Mouse (Mus musculus) stomach, embryonic 16.5 days (tissue): ENCODE measurements around the gene Vangl1. TPM values are rescaled to one million over a fixed set of nuclear protein-coding genes. Genes with fewer than 3 reads are reported as not detected.
A peak's percentile ranks its signal among the peaks of the same experiment; 100 is the strongest.

Experiments used
- ATAC-seq: fragments of 200-750 bp; cut with Nextera tagmentation; 2 replicates; pipeline ENCODE4 v1.8.0; 2017; ENCODE audit warnings: moderate number of reproducible peaks, moderate TSS enrichment; ENCODE audit not compliant: insufficient read depth, low FRiP score
- H3K27ac ChIP-seq: fragments of 300-500 bp; sonication (generic); 2 replicates; pipeline ENCODE4 v1.5.1; 2014; ENCODE audit warnings: low read length
- H3K27me3 ChIP-seq: fragments of 300-500 bp; sonication (generic); 2 replicates; pipeline ENCODE4 v1.6.1; 2014; ENCODE audit warnings: low read length, control low read depth, mixed read lengths; ENCODE audit not compliant: control insufficient read depth, insufficient read depth
- H3K36me3 ChIP-seq: fragments of 300-500 bp; sonication (generic); 2 replicates; pipeline ENCODE4 v1.6.1; 2014; ENCODE audit warnings: low read length; ENCODE audit not compliant: control insufficient read depth, insufficient read depth
- H3K4me1 ChIP-seq: fragments of 300-500 bp; sonication (generic); 2 replicates; pipeline ENCODE4 v1.6.1; 2014; ENCODE audit warnings: low read length, control low read depth, mixed read lengths; ENCODE audit not compliant: control insufficient read depth, insufficient read depth
- H3K4me2 ChIP-seq: fragments of 300-500 bp; sonication (generic); 2 replicates; pipeline ENCODE4 v1.6.1; 2014; ENCODE audit warnings: low read depth, low read length, mixed read lengths
- H3K4me3 ChIP-seq: fragments of 300-500 bp; sonication (generic); replicated peaks from 2 replicates; pipeline ENCODE4 v1.5.1; 2014; ENCODE audit warnings: mild to moderate bottlenecking, low read length
- H3K9ac ChIP-seq: fragments of 300-500 bp; sonication (generic); 2 replicates; pipeline ENCODE4 v1.6.1; 2014; ENCODE audit warnings: low read length
- H3K9me3 ChIP-seq: fragments of 300-500 bp; sonication (generic); replicated peaks from 2 replicates; pipeline ENCODE4 v1.6.1; 2016; ENCODE audit warnings: low read length, control low read depth; ENCODE audit not compliant: control insufficient read depth
- WGBS: fragments of 180-500 bp; shearing (Covaris S2); extraction: QIAGEN DNeasy Blood & Tissue Kit; methylation state at CpG from one replicate; pipeline ENCODE4 v1.1.7; 2014; 5-methylcytosine and 5-hydroxymethylcytosine counted together
- polyA plus RNA-seq: library from polyadenylated mRNA; unstranded; fragments of >200 nt; fragmentation: Nextera tagmentation; extraction: Ambion mirVana; gene quantifications from 2 replicates; pipeline ENCODE4 v1.2.1, GENCODE M21; 2015

The Vangl1 gene
- polyA plus RNA-seq, 1 experiment from 2014 or later, result 30.7 TPM

DNA sequence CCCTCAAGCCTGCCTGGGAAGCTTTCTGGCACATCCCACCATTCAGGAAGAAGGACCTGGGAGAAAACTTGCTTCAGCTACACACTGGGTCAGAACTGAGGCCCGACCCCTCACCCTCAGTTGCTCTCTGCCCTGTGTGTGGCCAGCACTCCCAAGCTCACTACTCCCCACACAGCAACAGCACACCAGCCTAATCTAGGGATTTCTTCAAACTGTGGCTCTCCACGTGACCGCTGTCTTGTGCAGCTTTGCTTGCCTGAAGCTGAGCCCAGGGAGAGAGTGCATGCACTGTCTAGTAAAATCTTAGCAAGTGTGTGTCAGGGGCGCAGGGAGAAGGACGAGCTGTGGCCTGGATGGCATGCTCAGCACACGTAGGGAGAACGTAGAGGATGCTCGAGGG is 18.3 kb upstream of the Vangl1 start:
- H3K36me3 ChIP-seq, result no peaks in the 10 kb centered on the region
- no peak overlapping the region for H3K4me3 ChIP-seq
- H3K9me3 ChIP-seq, result 0 out of 2 replicates have a peak, but pooled peaks cover 1% of the 10 kb centered on the region
- no peak overlapping the region for H3K9ac ChIP-seq
- H3K4me1 ChIP-seq, result no peaks in the 10 kb centered on the region
- ATAC-seq, result no peak
- no peaks in the 10 kb centered on the region for H3K27me3 ChIP-seq
- 89% methylated on average over 8 of the region's 8 CpGs for WGBS
- H3K27ac ChIP-seq, result no peak overlapping the region
- H3K4me2 ChIP-seq, result no peak overlapping the region

DNA sequence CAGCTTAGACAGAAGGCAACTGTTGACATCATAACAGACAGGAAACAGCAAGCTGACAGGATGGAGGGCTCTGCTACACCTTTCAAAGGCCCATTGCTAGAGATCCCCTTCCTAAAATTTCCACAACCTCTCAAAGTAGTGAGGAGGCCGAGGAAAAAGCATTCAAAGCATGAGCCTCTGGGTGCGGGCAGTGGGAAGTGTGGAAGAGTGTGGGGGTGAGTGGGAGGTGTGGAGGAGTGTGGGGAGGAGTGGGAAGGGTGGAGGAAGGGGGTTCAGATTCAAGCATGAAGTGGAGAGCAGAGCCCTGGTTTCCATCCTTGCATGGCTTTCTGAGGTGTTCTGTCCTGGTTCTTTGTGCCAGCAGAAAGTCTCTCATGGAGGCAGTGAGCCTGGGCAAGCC is 13.8 kb upstream of the Vangl1 start:
- WGBS, result 79% methylated on average over 2 of the region's 2 CpGs
- H3K9ac ChIP-seq, result no peak overlapping the region
- ATAC-seq, result no peak
- H3K36me3 ChIP-seq, result no peaks in the 10 kb centered on the region
- H3K4me2 ChIP-seq, result no peak overlapping the region
- no peaks in the 10 kb centered on the region for H3K9me3 ChIP-seq
- no peak overlapping the region for H3K4me3 ChIP-seq
- H3K27me3 ChIP-seq, result no peaks in the 10 kb centered on the region
- no peaks in the 10 kb centered on the region for H3K4me1 ChIP-seq
- H3K27ac ChIP-seq, result no peak overlapping the region

DNA sequence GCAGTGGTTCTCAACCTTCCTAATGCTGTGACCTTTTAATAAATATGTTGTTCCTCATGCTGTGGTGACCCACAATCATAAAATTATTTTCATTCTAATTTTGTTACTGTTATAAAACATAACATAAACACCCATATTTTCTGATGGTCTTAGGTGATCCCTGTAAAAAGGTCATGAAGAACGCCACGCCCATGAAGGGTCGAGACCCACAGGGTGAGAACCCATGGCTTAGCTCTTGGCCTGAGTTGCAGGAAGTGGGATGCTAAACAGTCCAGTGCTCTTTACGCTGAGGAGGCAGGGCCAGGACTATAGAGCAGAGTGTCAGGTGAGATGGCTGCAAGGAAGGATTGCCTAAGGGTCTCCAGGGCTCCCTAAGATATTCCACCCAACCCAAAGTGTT is 10.2 kb upstream of the Vangl1 start:
- no peaks in the 10 kb centered on the region for H3K36me3 ChIP-seq
- no peaks in the 10 kb centered on the region for H3K27me3 ChIP-seq
- ATAC-seq, result no peak
- no peaks in the 10 kb centered on the region for H3K4me1 ChIP-seq
- WGBS, result 81% methylated on average over 4 of the region's 4 CpGs
- no peak overlapping the region for H3K4me2 ChIP-seq
- no peaks in the 10 kb centered on the region for H3K9me3 ChIP-seq
- H3K9ac ChIP-seq, result no peak overlapping the region
- no peak overlapping the region for H3K4me3 ChIP-seq
- no peak overlapping the region for H3K27ac ChIP-seq

DNA sequence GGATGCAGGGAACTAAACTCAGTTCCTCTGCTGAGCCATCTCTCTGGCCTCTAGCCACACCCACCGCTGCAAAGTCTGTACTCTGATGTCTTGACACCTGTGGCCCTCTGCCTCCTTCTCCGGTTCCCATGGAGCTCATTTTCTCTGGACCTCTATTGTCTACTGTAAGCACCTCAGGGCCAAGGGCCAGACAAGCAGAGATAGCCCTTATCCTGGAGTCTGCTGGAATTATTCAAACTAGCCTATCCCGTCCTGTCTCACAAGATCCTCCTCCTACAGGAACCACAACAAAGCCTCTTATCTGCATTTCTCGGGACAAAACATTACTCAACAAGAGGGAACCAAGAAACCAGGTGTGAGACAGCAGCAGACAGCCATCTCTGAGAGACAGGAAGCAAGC is 9.8 kb upstream of the Vangl1 start:
- no peak for ATAC-seq
- no peaks in the 10 kb centered on the region for H3K27me3 ChIP-seq
- no peaks in the 10 kb centered on the region for H3K4me1 ChIP-seq
- no peak overlapping the region for H3K4me3 ChIP-seq
- 40% methylated on average over 4 of the region's 4 CpGs for WGBS
- H3K9me3 ChIP-seq, result no peaks in the 10 kb centered on the region
- H3K4me2 ChIP-seq, result no peak overlapping the region
- no peaks in the 10 kb centered on the region for H3K36me3 ChIP-seq
- no peak overlapping the region for H3K27ac ChIP-seq
- H3K9ac ChIP-seq, result no peak overlapping the region

DNA sequence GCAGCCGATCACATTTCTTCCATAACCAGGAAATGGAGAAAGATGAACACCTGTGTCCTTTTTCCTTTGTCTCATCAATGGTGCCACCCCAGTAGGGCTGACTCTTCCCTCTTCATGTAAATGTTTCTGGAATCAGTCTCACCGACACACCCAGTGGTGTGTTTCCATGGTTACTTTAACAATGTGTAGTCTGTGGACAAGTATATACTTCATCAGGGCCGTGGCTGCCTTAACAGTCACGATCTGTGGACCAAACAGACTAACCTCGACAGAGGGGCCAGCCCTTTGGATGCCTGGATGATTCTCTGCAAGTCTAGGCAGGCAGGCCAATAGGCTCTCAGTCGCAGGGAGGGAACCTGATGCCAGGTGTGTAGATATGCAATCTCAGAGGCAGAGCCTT is 8.4 kb upstream of the Vangl1 start:
- Histone ChIP-seq H3K4me1 (no peaks in the 10 kb centered on the region), H3K27ac (no peak overlapping the region), H3K4me3 (no peak overlapping the region), H3K9ac (no peak overlapping the region), H3K4me2 (no peak overlapping the region), H3K9me3 (no peaks in the 10 kb centered on the region), H3K27me3 (no peaks in the 10 kb centered on the region), H3K36me3 (no peaks in the 10 kb centered on the region)
- ATAC-seq, result peak; percentile 58; the same call in 1 of the 2 replicates
- 52% methylated on average over 6 of the region's 6 CpGs for WGBS

DNA sequence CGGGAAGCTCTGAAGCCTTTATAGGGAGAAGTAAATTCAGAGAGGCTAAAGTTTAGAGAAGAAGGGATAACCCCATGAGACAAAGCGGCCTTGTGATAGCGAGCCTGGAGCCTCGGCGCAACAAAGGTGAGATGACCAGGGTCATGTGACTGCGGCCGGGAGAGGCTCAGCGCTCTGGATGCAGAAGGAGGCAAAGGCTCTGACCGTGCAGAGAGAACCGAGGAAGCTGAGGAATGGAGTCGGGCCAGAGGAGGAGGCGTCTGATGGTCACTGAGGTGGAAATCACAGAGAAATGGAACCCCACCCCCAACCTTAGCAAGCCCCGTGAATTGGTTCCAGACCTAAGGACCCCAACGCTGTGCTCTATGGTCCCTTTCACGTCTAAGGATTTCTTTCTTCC is 7.8 kb upstream of the Vangl1 start:
- H3K9me3 ChIP-seq, result no peaks in the 10 kb centered on the region
- H3K9ac ChIP-seq, result no peak overlapping the region
- no peaks in the 10 kb centered on the region for H3K4me1 ChIP-seq
- no peak overlapping the region for H3K27ac ChIP-seq
- H3K4me3 ChIP-seq, result no peak overlapping the region
- no peaks in the 10 kb centered on the region for H3K36me3 ChIP-seq
- 91% methylated on average over 15 of the region's 15 CpGs for WGBS
- ATAC-seq, result no peak
- no peak overlapping the region for H3K4me2 ChIP-seq
- no peaks in the 10 kb centered on the region for H3K27me3 ChIP-seq

DNA sequence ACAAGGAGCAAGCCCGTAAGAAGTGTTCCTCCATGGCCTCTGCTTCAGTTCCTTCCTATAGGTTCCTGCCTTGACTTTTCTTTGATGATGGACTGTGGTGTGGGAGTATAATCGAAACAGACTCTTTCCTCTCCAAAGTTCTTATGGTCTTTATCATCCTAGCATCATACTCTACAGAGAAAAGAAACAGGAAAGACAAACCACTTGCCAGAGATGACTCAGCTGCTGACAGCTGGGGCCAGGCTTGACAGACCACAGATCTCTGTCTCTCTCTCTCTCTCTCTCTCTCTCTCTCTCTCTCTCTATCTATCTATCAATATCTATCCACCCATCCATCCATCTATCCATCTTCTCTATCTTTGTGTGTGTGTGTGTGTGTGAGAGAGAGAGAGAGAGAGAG is 6.8 kb upstream of the Vangl1 start:
- Histone ChIP-seq H3K4me2 (no peak overlapping the region), H3K9ac (no peak overlapping the region), H3K36me3 (no peaks in the 10 kb centered on the region), H3K27ac (no peak overlapping the region), H3K9me3 (0 out of 2 replicates have a peak, but pooled peaks cover 4% of the 10 kb centered on the region), H3K4me1 (no peaks in the 10 kb centered on the region), H3K27me3 (no peaks in the 10 kb centered on the region), H3K4me3 (no peak overlapping the region)
- no peak for ATAC-seq
- 69% methylated on average over 2 of the region's 2 CpGs for WGBS

DNA sequence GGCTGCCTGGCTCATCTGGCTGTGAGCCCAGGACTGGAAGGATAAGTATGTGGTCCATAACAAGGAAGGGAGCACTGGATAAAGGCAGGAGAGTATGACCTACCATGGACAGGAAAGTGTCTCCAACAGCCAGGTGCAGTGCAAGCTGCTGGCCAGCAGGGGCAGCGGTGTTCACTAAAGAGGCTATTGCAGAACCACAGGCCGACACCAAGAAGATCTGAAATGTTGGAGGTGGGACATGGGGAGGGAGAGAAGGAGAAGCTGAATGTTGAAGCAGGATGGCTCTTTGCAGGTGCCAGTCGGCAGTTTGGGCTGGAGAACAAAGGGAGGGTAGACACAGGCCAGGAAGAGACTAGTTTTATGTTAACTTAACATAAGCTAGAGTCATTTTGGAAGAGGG is 6.3 kb upstream of the Vangl1 start:
- 71% methylated on average over 3 of the region's 3 CpGs for WGBS
- H3K9me3 ChIP-seq, result 0 out of 2 replicates have a peak, but pooled peaks cover 4% of the 10 kb centered on the region

DNA sequence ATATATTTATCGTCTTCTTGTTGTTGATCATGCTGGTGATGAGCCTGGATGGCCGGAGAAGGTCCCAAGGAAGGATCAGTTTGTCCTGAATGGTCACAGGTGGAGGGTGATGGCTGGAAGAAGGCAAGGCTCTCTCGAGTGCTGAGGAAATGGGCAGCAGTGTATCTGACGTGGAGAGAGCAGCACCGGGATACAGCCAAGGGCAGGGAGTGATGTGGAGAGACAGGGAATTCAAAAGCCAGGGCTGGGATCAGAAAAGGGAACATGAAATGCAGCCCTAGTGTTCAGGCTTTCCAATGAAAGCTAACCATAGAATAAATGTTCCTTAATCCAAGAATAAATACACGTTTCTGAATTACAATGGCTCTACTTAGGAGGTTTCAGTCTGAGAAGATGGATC is 4.4 kb upstream of the Vangl1 start:
- H3K4me3 ChIP-seq, result no peak overlapping the region
- no peak overlapping the region for H3K4me2 ChIP-seq
- H3K27me3 ChIP-seq, result no peaks in the 10 kb centered on the region
- H3K4me1 ChIP-seq, result no peaks in the 10 kb centered on the region
- no peak overlapping the region for H3K9ac ChIP-seq
- H3K9me3 ChIP-seq, result 0 out of 2 replicates have a peak, but pooled peaks cover 4% of the 10 kb centered on the region
- no peaks in the 10 kb centered on the region for H3K36me3 ChIP-seq
- H3K27ac ChIP-seq, result no peak overlapping the region
- 61% methylated on average over 6 of the region's 6 CpGs for WGBS
- no peak for ATAC-seq

More for the DNA sequence above, 6.3 kb upstream of the Vangl1 start:
- no peak for ATAC-seq
- no peak overlapping the region for H3K4me3 ChIP-seq
- no peak overlapping the region for H3K4me2 ChIP-seq
- no peaks in the 10 kb centered on the region for H3K27me3 ChIP-seq
- H3K9ac ChIP-seq, result no peak overlapping the region
- H3K27ac ChIP-seq, result no peak overlapping the region
- H3K36me3 ChIP-seq, result no peaks in the 10 kb centered on the region
- H3K4me1 ChIP-seq, result no peaks in the 10 kb centered on the region

DNA sequence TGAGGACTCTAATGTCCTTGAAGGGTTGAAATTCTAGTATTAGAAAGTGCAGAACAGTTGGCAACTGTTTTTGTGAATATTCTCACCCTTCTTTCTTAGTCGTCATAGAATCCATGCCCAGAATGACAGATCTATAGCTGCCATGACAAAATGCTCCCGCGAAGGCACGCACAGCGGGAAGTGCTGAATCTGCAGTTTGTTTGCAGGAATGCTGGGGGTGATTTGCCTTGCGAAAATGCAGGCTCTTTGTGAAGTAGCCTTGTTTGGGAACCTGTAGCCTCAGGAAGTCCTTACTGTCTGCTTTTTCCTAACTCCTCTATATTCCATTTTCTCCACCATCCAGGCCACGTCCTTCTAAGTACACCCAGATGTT is 951 bp upstream of the Vangl1 start:
- H3K9ac ChIP-seq, result no peak overlapping the region
- H3K9me3 ChIP-seq, result 0 out of 2 replicates have a peak, but pooled peaks cover 4% of the 10 kb centered on the region
- H3K27me3 ChIP-seq, result no peaks in the 10 kb centered on the region
- H3K4me1 ChIP-seq, result peaks cover 11% of the 10 kb centered on the region; the same call in 1 of the 2 replicates
- no peak overlapping the region for H3K27ac ChIP-seq
- no peaks in the 10 kb centered on the region for H3K36me3 ChIP-seq
- peak overlapping the region; percentile 85 for H3K4me2 ChIP-seq
- 19% methylated on average over 7 of the region's 7 CpGs for WGBS
- no peak for ATAC-seq
- H3K4me3 ChIP-seq, result no peak overlapping the region
